Mouse (Mus musculus) embryonic fibroblast, embryonic 13.5 days (primary cell): ENCODE data around the gene Fgb. TPM values are rescaled to one million over a fixed set of nuclear protein-coding genes. Genes with fewer than 3 reads are reported as not detected.

ENCODE experiments used
- H3K27ac ChIP-seq: 2 replicates; pipeline ENCODE4 v1.5.1; 2012; ENCODE audit warnings: low read length, control low read depth, inconsistent platforms; ENCODE audit not compliant: insufficient read depth
- H3K4me1 ChIP-seq: 2 replicates; pipeline ENCODE4 v1.6.1; 2011; ENCODE audit warnings: low read length; ENCODE audit not compliant: control insufficient read depth, insufficient read depth
- H3K4me3 ChIP-seq: 2 replicates; pipeline ENCODE4 v1.5.1; 2011; ENCODE audit warnings: mild to moderate bottlenecking, control low read depth, low read length; ENCODE audit not compliant: insufficient read depth
- CTCF ChIP-seq: IDR thresholded peaks from 2 replicates; pipeline ENCODE4 v1.5.1; 2011; ENCODE audit warnings: mild to moderate bottlenecking, control low read depth, low read length, moderate library complexity, borderline replicate concordance; ENCODE audit not compliant: insufficient read depth
- POLR2A ChIP-seq: IDR thresholded peaks from 2 replicates; pipeline ENCODE4 v1.6.1; 2011; ENCODE audit warnings: low read depth, mild to moderate bottlenecking, control low read depth, low read length, moderate library complexity
- polyA plus RNA-seq: library from polyadenylated mRNA; stranded (reverse); fragments of >200 nt; gene quantifications from 2 replicates; pipeline ENCODE4 v1.2.4, GENCODE M21; 2011; ENCODE audit warnings: low read depth; ENCODE audit not compliant: missing spikeins, insufficient read length

Gene Fgb
- polyA plus RNA-seq, 1 experiment = not detected

GRCm38 (mm10) chr3:83012636-83013035 lies 37.0 kb downstream of the Fgb start:
- Histone ChIP-seq H3K27ac (no peak overlapping the region), H3K4me1 (no peaks in the 10 kb centered on the region), H3K4me3 (no peak overlapping the region)
- TF ChIP-seq POLR2A = no peak

GRCm38 (mm10) chr3:83011565-83011964 lies 38.1 kb downstream of the Fgb start:
- Histone ChIP-seq H3K4me3 (no peak overlapping the region), H3K4me1 (no peaks in the 10 kb centered on the region), H3K27ac (no peak overlapping the region)
- TF ChIP-seq POLR2A = no peak
- no peak for TF ChIP-seq CTCF

- no peak for TF ChIP-seq CTCF
- TF ChIP-seq POLR2A = no peak
- Histone ChIP-seq H3K4me1 (no peaks in the 10 kb centered on the region), H3K27ac (no peak overlapping the region), H3K4me3 (no peak overlapping the region)
Observed at GRCm38 (mm10) chr3:83011136-83011535, 38.5 kb downstream of the Fgb start.

- no peak for TF ChIP-seq POLR2A
- no peak for TF ChIP-seq CTCF
- no peak overlapping the region for H3K27ac ChIP-seq
- H3K4me3 ChIP-seq = no peak overlapping the region
Observed at GRCm38 (mm10) chr3:83010291-83010690, 39.4 kb downstream of the Fgb start.

GRCm38 (mm10) chr3:83007557-83007956 lies 42.1 kb downstream of the Fgb start, which contains the start of gene Fgg:
TSS of gene Fgg (plus strand) at chr3:83007724.
- Histone ChIP-seq H3K4me1 (no peaks in the 10 kb centered on the region), H3K27ac (no peak within 1 kb of the TSS), H3K4me3 (no peak within 1 kb of the TSS)
- no peak for TF ChIP-seq CTCF
- no peak for TF ChIP-seq POLR2A

More at GRCm38 (mm10) chr3:83010291-83010690, 39.4 kb downstream of the Fgb start:
- H3K4me1 ChIP-seq = no peaks in the 10 kb centered on the region

- Histone ChIP-seq H3K4me3 (no peak overlapping the region), H3K27ac (no peak overlapping the region), H3K4me1 (no peaks in the 10 kb centered on the region)
- TF ChIP-seq POLR2A (no peak), CTCF (no peak)
Observed at GRCm38 (mm10) chr3:83004801-83005200, 44.9 kb downstream of the Fgb start.

- Histone ChIP-seq H3K4me3 (no peak overlapping the region), H3K4me1 (no peaks in the 10 kb centered on the region), H3K27ac (no peak overlapping the region)
- TF ChIP-seq POLR2A (no peak), CTCF (no peak)
Observed at GRCm38 (mm10) chr3:83003068-83003467, 46.6 kb downstream of the Fgb start.

- H3K4me3 ChIP-seq = no peak overlapping the region
- H3K27ac ChIP-seq = no peak overlapping the region
- TF ChIP-seq CTCF (no peak), POLR2A (no peak)
- no peaks in the 10 kb centered on the region for H3K4me1 ChIP-seq
Observed at GRCm38 (mm10) chr3:83002191-83002590, 47.5 kb downstream of the Fgb start.

- H3K4me1 ChIP-seq = no peaks in the 10 kb centered on the region
- H3K4me3 ChIP-seq = no peak overlapping the region
- TF ChIP-seq CTCF = no peak
- H3K27ac ChIP-seq = no peak overlapping the region
Observed at GRCm38 (mm10) chr3:82999995-83000394, 49.7 kb downstream of the Fgb start.

GRCm38 (mm10) chr3:82998772-82999463 lies 50.7 kb downstream of the Fgb start:
- Histone ChIP-seq H3K4me1 (no peaks in the 10 kb centered on the region), H3K4me3 (no peak overlapping the region), H3K27ac (no peak overlapping the region)
- TF ChIP-seq POLR2A = no peak

- Histone ChIP-seq H3K4me3 (no peak overlapping the region), H3K4me1 (no peaks in the 10 kb centered on the region), H3K27ac (no peak overlapping the region)
- no peak for TF ChIP-seq POLR2A
- TF ChIP-seq CTCF = no peak
Observed at GRCm38 (mm10) chr3:82996656-82997055, 53.0 kb downstream of the Fgb start.
